Mouse (Mus musculus) lung, adult 2 months (tissue): ENCODE results near the gene Me3. TPM values are rescaled to one million over a fixed set of nuclear protein-coding genes. Genes with fewer than 3 reads are reported as not detected.

Source experiments
- DNase-seq: peaks from one replicate; pipeline ENCODE4 v3.0.0; 2022
- H3K4me1 ChIP-seq: fragments of 200-500 bp; 2 replicates; pipeline ENCODE4 v1.6.1; 2011; ENCODE audit warnings: low read length; ENCODE audit not compliant: control insufficient read depth, insufficient read depth
- H3K4me3 ChIP-seq: fragments of 200-500 bp; replicated peaks from 2 replicates; pipeline ENCODE3; 2011; ENCODE audit warnings: low read depth, mild to moderate bottlenecking, control low read depth, low read length; ENCODE audit errors: extremely low read depth
- CTCF ChIP-seq: fragments of 200-500 bp; IDR thresholded peaks from 2 replicates; pipeline ENCODE4 v1.5.1; 2011; ENCODE audit warnings: mild to moderate bottlenecking, low read length, control low read depth; ENCODE audit not compliant: insufficient read depth
- POLR2A ChIP-seq: fragments of 200-500 bp; IDR thresholded peaks from 2 replicates; pipeline ENCODE4 v1.6.1; 2011; ENCODE audit warnings: low read depth, mild to moderate bottlenecking, control low read depth, low read length, borderline replicate concordance; ENCODE audit errors: extremely low read depth
- WGBS: fragments of 180-500 bp; shearing (Covaris S2); methylation state at CpG from one replicate; pipeline ENCODE4 v1.1.7; 2018; 5-methylcytosine and 5-hydroxymethylcytosine counted together
- polyA plus RNA-seq: library from polyadenylated mRNA; depleted of rRNA; stranded (reverse); fragments of >200 nt; gene quantifications from 2 replicates; pipeline ENCODE4 v1.2.3, GENCODE M21; 2012

Me3 gene
- polyA plus RNA-seq, 1 experiment, result 5.4 TPM

GRCm38 (mm10) chr7:89681666-89682470 is 49.7 kb downstream of the Me3 start:
- H3K4me3 ChIP-seq, result no peak overlapping the region
- DNase-seq, result no peak
- H3K4me1 ChIP-seq, result no peaks in the 10 kb centered on the region
- WGBS, result 89% methylated on average over 10 of the region's 10 CpGs
- TF ChIP-seq POLR2A (no peak), CTCF (no peak)

GRCm38 (mm10) chr7:89698186-89698585 is 66.0 kb downstream of the Me3 start:
- peak; percentile 26 for DNase-seq
- no peak overlapping the region for H3K4me3 ChIP-seq
- H3K4me1 ChIP-seq, result no peaks in the 10 kb centered on the region
- no peak for TF ChIP-seq POLR2A
- peak; percentile 83 for TF ChIP-seq CTCF

- TF ChIP-seq POLR2A (no peak), CTCF (no peak)
- Histone ChIP-seq H3K4me1 (no peaks in the 10 kb centered on the region), H3K4me3 (no peak overlapping the region)
- WGBS, result 62% methylated on average over 5 of the region's 5 CpGs
- no peak for DNase-seq
These were observed 67.6 kb downstream of the Me3 start for GRCm38 (mm10) chr7:89699668-89700350.

- TF ChIP-seq POLR2A (no peak), CTCF (no peak)
- Histone ChIP-seq H3K4me1 (no peaks in the 10 kb centered on the region), H3K4me3 (no peak overlapping the region)
- 56% methylated on average over 1 of the region's 1 CpGs for WGBS
- no peak for DNase-seq
These were observed 68.3 kb downstream of the Me3 start for GRCm38 (mm10) chr7:89700511-89700910.

GRCm38 (mm10) chr7:89710776-89711175 is 78.6 kb downstream of the Me3 start:
- WGBS, result 35% methylated on average over 2 of the region's 2 CpGs
- TF ChIP-seq CTCF (no peak), POLR2A (no peak)
- no peaks in the 10 kb centered on the region; the same call in 1 of the 2 replicates for H3K4me1 ChIP-seq
- H3K4me3 ChIP-seq, result no peak overlapping the region
- no peak for DNase-seq

GRCm38 (mm10) chr7:89713059-89713458 is 80.9 kb downstream of the Me3 start:
- no peak for DNase-seq
- no peaks in the 10 kb centered on the region; the same call in 1 of the 2 replicates for H3K4me1 ChIP-seq
- H3K4me3 ChIP-seq, result no peak overlapping the region
- TF ChIP-seq CTCF (no peak), POLR2A (no peak)

- Histone ChIP-seq H3K4me1 (no peaks in the 10 kb centered on the region), H3K4me3 (no peak overlapping the region)
- DNase-seq, result no peak
- TF ChIP-seq POLR2A (no peak), CTCF (no peak)
- WGBS, result 70% methylated on average over 3 of the region's 3 CpGs
These were observed 84.0 kb downstream of the Me3 start for GRCm38 (mm10) chr7:89716226-89716625.

GRCm38 (mm10) chr7:89717521-89717920 is 85.3 kb downstream of the Me3 start:
- no peak for TF ChIP-seq CTCF
- no peak for TF ChIP-seq POLR2A
- Histone ChIP-seq H3K4me1 (no peaks in the 10 kb centered on the region), H3K4me3 (no peak overlapping the region)
- 65% methylated on average over 2 of the region's 2 CpGs for WGBS
- no peak for DNase-seq

GRCm38 (mm10) chr7:89718264-89718663 is 86.1 kb downstream of the Me3 start:
- no peak for DNase-seq
- TF ChIP-seq POLR2A (no peak), CTCF (no peak)
- H3K4me3 ChIP-seq, result no peak overlapping the region
- H3K4me1 ChIP-seq, result no peaks in the 10 kb centered on the region
- 80% methylated on average over 2 of the region's 2 CpGs for WGBS

GRCm38 (mm10) chr7:89720256-89720655 is 88.1 kb downstream of the Me3 start:
- DNase-seq, result no peak
- Histone ChIP-seq H3K4me3 (no peak overlapping the region), H3K4me1 (no peaks in the 10 kb centered on the region)
- WGBS, result 62% methylated on average over 2 of the region's 2 CpGs
- TF ChIP-seq POLR2A (no peak), CTCF (no peak)
